Mouse (Mus musculus) megakaryocyte, embryonic 14.5 days (primary cell): ENCODE data around the gene Gtf2h1.

Experiments used
- FLI1 ChIP-seq: IDR thresholded peaks from 2 replicates; pipeline ENCODE4 v1.6.1; 2012; ENCODE audit warnings: low read length, inconsistent platforms, mixed read lengths
- GATA1 ChIP-seq: IDR thresholded peaks from 3 replicates; pipeline ENCODE4 v1.6.1; 2012; ENCODE audit warnings: mixed read lengths, low read length, inconsistent platforms, borderline replicate concordance

- no peak for TF ChIP-seq GATA1
- no peak for TF ChIP-seq FLI1
These were observed 47.7 kb downstream of the Gtf2h1 start for GRCm38 (mm10) chr7:46843576-46843975.
